Mouse (Mus musculus): ENCODE results near the gene Disp2.

Gene Disp2

GRCm38 (mm10) chr2:118779504-118780480, at the start of gene Disp2:
Gene Disp2, plus strand, starts transcription at chr2:118779719.
- DNase-seq, result peak; percentile 95

- DNase-seq, result no peak
Observed at GRCm38 (mm10) chr2:118729816-118730621, 49.5 kb upstream of the Disp2 start.

DNA sequence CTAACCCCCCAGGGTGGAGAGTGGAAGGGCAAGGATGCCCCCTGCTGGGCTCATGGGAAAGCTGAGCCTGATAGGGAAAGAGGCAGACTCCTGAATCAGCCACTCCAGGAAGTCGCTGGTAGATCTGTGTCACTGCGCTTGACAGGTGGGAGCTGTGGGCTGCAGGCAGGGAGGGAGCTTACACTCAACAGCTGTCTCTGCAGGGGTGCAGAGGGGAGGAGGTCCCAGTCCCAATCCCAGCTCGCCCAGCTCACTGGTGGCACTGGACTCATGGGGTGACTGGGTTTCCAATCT, 49.0 kb upstream of the Disp2 start:
- DNase-seq, result peak; percentile 86

- DNase-seq, result no peak
Observed at GRCm38 (mm10) chr2:118731981-118732380, 47.5 kb upstream of the Disp2 start.

DNA sequence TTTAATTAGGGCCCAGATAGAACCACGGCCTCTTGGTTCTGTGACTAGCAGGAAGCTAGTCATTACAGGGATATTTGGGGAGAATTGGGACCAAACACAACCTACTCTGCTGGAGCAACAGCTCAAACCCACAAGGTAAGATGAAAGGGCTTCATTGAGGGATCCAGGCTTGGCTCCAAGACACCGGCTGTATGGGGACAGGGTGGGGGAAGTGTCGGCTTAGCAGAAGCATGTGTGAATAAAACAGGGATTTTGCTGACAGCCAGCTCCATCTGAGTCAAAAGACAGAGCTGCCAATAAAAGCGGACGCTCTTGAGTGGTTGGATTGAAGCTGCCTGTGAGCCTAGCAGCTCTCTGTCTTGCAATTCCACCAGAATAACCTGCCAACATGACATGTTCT, 46.2 kb upstream of the Disp2 start:
- DNase-seq, result no peak

DNA sequence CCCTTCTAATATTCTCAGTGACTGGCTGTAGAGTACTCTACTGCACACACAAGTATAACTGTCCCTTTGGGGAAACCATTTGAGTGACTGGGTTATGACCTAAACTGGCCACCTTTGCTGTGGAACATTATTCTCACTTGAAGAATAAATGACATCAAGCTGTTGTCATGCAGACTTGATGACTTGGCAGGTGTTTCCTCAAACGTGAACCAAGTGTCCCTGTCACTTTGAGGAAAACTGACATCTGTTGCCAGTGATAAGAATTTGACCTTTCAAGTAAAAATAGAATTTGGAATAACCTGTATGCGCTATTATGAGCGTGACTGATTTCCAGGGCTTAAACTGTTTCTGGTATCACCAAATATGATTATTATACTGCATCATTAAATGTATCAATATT, 39.2 kb upstream of the Disp2 start:
- DNase-seq, result no peak

DNA sequence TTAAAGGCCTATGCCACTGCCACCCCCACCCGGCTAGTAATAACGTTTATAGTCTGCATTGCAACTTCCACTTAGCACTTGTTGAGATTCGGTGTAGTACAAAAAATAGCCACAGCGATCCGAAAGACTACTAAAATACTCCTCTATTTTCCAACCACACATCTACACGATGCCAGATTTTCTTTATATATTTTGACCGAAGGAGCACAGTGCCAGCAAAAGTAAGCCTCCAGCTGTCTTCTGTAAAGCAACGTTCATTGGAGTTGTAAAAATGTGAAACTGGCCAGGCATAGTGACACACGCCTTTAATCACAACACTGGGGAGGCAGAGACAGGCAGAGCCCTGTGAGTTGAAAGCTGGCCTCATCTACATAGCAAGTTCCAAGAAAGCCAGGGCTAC, 38.3 kb upstream of the Disp2 start:
- no peak for DNase-seq

DNA sequence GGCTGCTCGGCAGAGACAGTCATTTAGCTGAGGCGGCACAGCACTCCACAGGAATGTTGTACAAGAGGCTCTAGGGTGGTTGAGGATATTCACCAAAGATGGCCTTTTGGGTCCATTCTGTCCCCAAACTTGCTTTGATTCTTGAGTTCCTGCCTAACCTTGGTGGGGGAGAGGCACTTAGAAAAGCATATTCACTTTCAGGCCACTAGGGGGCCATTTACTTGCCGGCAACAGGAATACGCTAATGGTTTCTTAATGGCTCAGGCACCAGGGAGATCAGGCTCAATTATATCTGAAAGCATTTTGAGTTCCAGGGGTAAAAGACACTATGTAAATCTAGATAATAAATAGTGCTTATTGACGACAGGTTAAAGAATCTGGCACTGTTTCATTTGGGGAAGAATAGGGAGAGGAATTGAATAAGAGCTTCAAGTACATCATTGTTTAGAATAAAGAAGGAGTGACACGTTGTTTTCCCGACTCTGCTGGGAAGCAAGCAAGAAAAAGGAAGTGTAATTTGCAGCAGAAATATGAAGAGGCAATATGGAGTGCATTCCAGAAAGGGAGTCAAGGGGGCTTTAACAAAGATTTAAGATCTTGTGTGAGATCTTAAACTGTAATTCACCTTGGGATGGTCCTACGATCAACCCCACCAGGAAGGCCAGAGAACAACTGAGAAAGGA, 36.1 kb upstream of the Disp2 start:
- DNase-seq, result no peak

DNA sequence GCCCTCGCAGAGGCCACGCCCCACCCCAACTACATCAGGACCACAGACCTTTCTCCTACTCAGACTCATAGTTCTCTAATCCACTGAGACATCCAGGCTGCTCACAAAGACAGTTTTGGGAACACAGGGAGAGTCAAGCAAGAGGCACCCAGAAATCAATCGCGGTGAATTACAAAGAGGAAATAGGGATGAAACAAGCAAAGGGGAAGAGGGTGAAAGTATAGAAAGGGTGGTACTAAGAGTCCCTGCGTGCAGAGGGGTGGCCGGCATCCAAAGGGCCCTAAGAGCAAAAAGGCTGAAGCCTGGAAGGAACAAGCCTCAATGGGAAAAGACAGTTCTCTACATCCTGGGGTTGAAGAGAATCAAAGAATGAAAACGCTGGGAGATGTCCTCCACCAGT, 34.9 kb upstream of the Disp2 start:
- no peak for DNase-seq

DNA sequence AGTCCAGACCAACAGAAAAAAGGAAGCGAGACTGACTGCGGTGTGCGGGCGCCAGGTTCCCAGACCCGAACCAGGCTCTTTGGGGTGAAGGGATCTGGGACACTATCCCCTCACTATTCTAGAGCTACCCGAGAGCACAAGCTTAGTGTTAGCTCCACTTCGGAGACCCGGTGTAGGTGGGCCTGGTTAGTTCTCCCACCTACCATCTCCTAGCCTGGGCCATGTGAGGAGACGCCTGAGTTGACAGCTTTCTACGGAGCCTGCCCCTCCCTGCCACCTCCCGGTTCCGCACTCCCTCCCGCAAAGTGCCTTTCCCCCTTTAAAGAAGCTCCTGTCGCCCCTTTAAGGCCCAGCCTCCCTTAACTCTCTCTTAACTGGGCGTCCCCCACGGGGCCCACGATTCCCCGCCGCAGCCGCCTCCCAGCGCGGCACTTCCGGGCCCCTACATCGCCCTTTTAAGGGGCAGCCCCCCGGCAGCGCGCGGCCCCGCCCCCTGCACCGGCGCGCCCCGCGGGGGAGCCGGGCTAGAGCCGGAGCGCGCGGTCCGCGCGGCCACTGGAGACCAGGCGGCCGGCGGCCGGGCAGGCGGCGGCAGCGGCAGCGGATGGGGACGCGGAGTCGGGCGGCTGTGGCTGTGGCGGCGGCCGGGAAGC, 34.2 kb upstream of the Disp2 start, which contains the start of gene Inafm2:
Gene Inafm2, plus strand, starts transcription at position 527 of the 653 bp plus-strand sequence.
- peak; percentile 88 for DNase-seq

- peak; percentile 40 for DNase-seq
Observed at GRCm38 (mm10) chr2:118745915-118746901, 33.3 kb upstream of the Disp2 start.

DNA sequence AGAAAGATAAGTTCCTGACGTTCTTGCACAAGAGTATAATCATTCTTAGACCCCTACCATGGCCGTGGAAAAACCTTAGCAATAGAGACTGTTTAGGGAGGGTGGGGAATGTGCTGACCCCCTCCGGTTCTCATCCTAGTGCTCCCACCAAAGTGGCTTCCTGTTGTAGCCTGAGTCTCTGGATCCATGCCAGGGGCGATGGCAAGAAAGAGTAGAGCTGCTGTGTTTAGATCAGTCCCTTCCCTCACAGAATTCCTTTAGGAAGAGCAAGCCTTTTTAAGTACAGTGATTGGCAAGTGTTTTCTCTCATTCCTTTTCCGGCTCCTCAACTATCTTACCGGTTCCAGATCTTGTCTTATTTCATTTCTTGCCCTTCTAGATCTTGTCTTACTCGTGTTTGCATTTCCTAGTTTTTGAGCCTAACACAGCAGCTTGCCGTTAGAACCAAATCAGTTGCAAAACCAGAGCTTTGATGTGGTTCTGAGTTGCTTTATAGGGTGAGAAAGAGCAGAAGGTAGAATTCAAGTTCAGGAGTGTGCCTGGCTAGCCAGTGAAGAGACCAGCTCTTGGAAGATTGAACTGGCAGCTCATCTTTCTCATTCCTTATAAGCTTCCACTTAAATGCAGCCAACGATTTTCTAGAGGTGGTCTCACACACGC, 32.1 kb upstream of the Disp2 start:
- DNase-seq, result no peak

- DNase-seq, result no peak
Observed at GRCm38 (mm10) chr2:118749341-118749884, 30.1 kb upstream of the Disp2 start.

- no peak for DNase-seq
Observed at GRCm38 (mm10) chr2:118750476-118750875, 29.0 kb upstream of the Disp2 start.

GRCm38 (mm10) chr2:118751896-118752791, 27.4 kb upstream of the Disp2 start:
- no peak for DNase-seq

DNA sequence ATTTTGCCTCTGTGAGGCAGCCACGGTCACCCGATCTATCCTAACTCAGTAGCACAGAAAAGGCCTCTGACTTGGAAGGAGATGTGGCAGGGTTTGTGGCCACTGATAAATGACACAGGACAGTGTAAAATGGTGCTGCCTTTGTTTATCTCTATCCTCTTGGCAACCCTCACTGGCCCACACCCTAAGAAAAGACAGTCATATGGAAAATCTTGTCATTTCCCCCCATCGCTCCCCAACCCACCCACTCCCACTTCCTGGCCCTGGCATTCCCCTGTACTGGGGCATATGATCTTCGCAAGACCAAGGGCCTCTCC, 26.8 kb upstream of the Disp2 start:
- no peak for DNase-seq

DNA sequence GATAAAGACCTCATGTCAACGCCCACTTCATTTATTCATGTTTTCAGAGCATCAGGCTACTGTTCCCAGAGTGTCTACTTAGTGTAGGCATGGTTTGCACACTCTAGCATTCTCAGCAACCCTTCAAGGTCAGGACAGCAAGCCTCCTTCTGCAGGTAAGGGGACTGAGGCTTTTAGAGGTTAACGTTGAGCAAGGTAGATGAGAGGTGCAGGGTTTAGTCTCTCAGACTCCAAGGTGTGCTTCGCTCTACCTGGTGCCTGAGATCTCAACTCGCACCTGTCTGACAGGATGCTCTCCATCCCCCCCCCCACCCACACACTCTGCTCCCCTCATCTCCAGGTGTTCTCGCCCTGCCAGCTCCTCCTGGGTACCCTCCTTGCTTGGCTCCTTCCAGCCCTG, 25.4 kb upstream of the Disp2 start:
- no peak for DNase-seq

- DNase-seq, result no peak
Observed at GRCm38 (mm10) chr2:118755407-118755806, 24.1 kb upstream of the Disp2 start.

- no peak for DNase-seq
Observed at GRCm38 (mm10) chr2:118756103-118756502, 23.4 kb upstream of the Disp2 start.

DNA sequence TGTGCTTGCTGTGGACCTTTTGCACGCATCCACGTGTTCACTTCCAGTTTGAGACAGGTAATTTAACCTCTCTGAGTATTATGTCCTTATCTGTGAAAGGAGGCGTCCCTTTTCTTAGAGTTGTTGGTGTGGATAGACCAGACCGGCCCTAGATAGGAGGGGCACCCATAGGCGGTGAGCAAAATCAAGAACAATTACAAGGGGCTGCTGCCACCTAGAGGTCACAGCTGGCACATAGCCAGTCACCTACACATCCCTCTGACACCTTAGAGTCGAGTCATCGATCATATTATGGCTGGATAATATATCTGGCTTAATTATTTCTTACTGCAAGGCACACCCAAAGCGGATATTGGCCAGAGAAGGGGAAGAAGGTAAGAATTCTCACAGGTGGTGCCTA, 19.7 kb upstream of the Disp2 start:
- DNase-seq, result peak; percentile 58

Data from right cerebral cortex, postnatal 14 days (tissue).